Mouse (Mus musculus): ENCODE measurements around the gene Il6ra. TPM values are rescaled to one million over a fixed set of nuclear protein-coding genes. Genes with fewer than 3 reads are reported as not detected.
A peak's percentile ranks its signal among the peaks of the same experiment; 100 is the strongest.

The Il6ra gene
- total RNA-seq, 2 experiments from 2014 or later: 5.0 to 6.1 TPM

DNA sequence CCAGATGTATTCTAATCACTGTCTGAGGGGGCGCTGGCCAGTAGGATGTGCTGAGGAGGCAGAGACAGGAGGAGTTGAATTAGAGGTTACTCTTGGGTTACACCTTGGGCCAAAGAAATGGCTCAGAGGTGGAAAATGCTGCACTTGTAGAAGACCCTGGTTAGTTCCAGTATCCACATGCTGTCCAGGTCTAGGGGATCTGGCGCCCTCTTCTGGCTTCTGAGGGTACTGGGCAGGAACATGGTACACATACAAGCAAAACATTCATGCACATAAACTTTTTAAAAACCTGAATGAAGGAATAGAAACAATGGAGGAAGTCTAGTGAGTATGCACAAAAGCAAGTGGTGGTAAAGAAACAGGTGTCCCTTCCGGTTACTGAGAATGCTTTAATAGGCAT is 55.6 kb downstream of the Il6ra start:
- no peak for DNase-seq (ENCODE audit: low spot score in 2 of 2)

DNA sequence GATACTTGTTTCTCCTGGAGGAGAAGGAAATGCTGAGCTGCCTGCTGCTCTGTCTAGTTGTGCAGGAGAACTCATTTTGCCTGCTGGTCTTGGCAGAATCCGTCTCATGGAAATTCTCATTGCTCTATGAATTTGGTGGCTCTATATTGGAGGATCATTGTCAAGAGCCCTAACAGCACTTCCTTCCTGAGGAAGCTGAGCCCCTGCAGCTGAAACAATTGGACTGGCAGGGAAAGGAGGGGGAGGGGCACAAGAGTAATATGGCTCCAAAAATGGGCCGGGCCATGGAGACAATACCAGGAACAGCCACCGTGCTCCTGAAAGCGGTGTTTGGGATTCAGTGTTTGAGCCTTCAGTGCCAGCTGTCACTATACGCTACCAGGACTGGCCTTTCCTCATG is 59.2 kb downstream of the Il6ra start:
- no peak for DNase-seq (ENCODE audit: low spot score in 2 of 2)

DNA sequence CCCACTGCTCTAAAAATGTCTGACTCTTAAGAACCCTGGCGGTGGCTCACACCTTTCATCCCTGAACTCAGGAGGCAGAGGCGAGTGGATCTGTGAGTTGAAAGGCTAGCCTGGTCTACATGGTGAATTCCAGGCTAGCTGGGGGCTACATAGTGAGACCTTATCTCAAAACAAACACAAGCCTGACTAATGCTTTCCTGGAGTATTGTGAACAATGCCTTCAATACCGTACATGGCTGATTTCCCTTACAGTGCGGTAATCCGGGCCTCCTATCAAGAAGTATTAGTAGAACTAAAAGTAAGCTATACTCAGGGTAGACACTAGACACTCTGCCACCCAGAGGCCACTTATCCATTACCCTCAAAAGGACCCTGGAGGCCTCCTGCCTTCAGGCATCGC is 64.9 kb downstream of the Il6ra start:
- DNase-seq (ENCODE audit: low spot score in 2 of 2): no peak

DNA sequence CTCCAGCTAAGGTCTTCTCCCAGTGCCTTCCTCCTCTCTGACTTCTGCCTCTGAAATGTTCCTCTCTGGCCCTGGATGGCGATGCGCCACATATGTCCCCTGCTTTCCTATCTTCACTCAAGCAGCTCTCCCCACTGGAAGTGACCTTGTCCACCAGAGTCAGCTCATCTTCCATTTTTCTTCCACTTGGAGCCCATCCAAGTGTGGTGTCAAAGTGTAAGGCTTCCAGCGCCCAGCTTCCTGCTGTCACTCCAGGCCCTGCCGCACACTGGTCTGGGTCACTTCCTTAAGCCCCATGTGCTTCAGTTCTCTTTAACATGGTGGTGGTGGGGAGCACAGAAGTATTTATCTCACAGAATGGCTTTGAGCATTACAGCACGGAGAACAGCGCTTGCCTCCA is 65.4 kb downstream of the Il6ra start:
- no peak for DNase-seq (ENCODE audit: low spot score in 2 of 2)

DNA sequence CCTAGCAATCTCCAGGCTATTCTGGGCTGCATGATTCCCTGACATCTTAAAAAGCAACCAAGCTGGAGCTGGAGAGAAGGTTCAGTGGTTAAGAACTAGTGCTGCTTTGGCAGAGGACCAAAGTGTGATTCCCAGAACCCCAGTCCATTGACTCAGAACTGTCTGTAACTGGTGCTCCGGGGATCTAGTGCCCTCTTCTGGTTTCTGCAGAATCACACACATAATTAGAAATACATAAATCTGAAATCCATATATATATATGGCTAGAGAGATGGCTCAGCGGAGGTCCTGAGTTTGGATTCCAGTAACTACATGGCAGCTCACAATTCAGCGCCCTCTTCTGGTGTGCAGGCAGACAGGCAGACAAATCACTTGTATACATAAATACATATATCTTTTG is 65.9 kb downstream of the Il6ra start:
- DNase-seq (ENCODE audit: low spot score in 2 of 2): no peak

DNA sequence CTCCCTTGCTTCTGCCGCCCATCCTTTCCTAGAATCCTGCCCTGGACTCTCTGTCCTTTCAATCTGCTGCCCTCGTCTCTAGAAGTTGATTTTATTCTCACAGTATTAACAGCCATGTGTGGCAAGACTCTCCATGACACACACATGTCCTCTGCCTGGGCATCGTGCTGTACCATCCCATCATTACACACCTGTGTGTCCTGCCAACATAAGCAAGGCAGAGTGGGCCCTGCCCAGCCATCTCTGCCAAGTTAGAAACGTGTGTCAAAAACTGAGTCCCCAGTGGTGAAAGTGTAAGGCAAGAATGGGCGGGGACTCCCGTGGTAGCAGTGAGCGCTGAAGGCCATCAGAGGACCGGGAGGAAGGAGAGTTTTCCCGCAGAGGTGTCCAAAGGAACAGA is 67.2 kb downstream of the Il6ra start:
- no peak for DNase-seq (ENCODE audit: low spot score in 2 of 2)

DNA sequence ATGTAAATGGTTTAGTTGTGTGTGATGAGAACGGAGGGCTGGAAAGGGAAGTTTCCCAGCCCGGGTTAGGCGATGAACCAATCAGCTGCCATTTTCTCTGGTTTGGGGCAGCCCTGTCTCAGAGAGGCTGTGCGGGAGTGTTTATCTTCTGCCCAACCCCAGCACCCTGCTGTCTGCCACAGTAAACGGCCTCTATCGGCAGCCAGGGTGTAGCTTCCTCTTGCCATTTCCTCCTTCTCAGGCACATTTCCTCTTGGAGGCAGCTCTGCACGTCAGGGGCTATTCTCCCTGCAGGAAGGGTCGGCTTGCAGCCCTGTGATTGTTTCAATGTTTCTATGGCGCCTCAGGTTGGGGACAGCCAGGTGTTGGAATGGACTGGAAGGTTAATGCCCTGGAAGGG is 69.8 kb downstream of the Il6ra start:
- DNase-seq (ENCODE audit: low spot score in 2 of 2): no peak

DNA sequence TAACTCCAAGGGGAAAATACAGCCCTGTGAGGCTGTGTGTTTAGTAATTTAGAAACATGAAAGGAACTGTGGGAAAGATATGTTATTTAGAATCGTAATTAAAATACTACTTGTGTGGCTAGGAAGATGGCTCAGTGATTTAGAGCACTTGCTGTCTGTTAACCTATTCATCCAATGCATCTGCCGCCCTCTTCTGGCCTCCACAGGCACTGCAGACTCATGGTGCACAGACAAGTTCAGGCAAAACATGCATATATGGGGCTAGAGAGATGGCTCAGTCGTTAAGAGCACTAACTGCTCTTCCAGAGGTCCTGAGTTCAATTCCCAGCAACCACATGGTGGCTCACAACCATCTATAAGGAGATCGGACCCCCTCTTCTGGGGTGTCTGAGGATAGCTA is 70.7 kb downstream of the Il6ra start:
- DNase-seq (ENCODE audit: low spot score in 2 of 2): no peak

DNA sequence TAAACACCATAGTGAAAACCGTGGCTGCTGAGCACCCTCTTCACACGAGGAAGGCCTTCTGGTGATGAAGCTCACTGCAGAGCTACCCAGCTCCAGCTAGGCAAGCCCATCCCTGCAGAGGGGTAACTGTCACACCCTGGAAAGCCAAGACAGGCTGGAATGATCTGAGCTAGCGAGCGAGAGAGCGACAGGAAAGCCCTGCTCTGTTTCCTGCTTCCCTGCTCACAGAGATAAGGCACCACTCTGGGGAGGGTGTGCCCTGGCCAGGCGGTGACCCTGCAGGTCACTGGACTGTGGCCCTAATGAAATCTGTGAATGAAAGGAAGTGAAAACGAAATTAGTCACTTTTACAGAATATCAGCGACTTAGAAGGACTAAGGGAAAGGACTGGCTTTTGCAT is 77.6 kb downstream of the Il6ra start:
- no peak for DNase-seq (ENCODE audit: low spot score in 2 of 2)

DNA sequence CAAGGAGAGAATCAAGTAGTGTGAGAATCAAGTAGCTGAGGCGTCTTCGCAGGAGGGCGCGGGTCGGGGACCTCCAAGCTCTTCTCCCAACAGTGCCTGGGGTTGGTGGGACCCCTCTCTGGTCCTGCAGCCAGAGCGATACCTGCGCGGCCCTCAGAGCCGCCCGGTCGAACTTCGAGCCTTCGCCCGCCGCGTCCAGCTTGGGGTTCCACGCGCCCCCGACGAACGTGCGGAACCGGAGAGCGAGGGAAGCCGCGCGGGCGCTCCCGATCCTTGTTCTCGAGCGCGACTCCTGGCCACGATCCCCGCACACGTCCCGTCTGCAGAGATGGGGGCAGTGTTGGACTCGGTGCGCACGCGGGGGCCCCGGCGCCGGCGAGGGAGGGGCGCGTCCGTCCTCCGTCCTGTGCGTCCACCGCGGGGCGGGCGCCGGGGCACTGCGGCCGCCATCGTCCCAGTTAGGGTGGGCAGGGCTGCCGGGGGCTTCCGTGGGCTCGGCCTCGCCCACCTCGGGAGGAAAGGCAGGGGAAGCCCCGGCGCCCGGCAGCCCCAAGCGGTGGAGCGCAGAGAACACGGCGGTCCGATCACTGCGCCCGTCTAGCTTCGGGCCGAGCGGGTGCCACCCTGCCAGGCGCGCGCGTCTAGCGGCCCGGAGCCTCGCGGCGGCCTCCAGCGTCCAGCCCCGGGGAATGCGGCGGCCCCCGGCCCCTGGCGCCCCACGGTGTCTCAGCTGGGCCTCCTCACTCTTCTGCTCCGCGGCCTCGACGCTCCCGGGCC is 82.0 kb downstream of the Il6ra start, which contains the start of gene She:
She (plus strand) TSS at position 556 of the 777 bp plus-strand sequence.
- no peak for DNase-seq (ENCODE audit: low spot score in 2 of 2)

DNA sequence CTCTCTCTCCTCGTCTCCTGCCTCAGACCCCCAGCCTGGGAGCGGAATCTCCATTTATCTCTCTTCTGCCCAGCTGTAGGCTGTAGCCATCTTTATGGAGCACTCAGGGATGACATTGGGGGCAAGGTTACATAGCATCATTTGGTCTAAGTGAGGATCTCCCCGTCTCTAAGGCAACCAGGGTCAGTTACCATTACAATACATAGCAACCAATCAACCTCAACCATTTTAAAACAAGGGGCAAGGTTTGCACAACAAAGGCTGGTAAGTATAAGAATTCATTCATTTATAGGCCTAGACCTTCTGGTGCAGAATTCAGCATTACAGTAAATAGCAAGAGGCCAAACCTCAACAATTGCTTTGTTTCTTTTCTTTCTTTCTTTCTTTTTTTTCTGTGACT is 86.7 kb downstream of the Il6ra start:
- DNase-seq (ENCODE audit: low spot score in 2 of 2): no peak

DNA sequence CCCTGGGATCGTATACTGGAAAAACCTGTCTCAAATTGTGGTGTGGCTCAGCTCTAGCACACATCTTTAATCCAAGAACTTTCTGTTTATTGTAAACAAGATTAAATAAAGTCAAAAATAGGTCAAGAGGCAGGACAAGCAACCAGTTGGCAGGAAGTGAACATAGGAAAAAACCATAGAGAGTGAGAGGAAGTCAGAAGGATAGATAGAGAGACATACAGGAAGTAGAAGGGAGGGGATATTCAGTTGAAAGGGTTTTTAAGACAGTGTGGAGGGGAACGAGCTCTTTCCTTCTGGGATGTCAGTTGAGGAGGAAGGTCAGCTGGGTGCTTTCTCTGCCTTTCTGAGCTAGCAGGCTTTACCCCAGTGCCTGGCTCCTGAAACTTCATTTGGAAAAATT is 89.4 kb downstream of the Il6ra start:
- no peak for DNase-seq (ENCODE audit: low spot score in 2 of 2)

DNA sequence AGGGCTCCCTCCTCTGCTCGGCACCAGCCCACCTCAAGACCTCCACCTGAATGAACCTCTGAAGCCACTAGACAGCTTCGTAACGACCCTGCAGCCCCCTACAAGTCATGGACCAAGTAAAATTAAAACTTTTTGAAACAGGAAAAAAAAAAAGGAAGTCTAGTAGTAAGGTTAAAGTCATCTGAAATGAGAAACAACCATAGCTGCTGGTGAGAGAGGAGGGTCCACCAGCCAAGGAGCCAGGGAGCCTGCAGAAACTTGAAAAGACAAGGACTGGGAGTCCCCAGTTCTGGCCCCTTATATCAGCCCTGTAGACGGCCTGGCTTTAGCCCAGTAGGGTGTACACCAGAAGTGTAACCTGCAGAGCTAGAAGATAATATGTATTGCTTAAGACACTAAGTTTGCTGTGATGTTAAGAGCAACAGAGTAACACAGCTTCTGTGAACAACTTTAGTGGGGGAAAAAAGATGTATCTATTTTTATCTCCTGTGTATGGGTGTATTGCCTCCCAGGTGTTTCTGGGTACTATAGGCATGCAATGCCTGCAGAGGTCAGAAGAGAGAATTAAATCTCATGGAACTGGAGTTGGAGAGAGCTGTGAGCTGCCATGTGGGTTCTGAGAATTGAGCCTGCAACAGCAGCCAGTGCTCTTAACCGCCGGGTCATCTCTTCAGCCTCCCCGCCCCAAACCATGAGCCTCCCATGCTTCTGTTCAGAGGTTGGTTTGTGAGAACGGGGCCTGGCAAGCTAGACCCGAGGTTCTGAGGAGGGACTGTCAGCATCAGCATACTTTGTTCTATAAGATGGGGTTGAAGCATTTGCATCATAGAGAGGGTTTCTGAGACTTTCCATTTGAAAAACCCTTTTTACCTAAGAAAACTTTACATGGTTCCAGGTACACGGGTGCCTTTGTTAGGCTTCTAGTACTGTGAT is 91.2 kb downstream of the Il6ra start:
- DNase-seq (ENCODE audit: low spot score in 2 of 2): no peak

DNA sequence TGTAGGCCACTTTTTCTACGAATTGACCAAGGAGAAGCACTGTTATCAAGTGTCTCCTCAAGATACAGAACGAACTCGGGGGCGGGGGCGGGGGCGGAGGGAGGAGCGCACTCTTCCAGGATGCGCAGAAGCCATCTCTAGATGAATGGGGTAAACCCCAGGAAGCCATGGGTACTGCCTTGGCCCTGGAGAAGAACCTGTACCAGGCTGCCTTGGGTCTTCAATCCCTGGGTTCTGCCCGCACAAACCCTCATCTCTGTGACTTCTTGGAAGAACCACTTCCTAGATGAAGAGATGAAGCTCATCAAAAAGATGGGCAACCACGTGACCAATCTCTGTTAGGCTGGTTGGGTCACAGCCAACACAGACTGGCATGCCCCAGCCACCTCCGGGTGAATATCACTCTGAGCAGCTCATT is 91.9 kb downstream of the Il6ra start:
- DNase-seq (ENCODE audit: low spot score in 2 of 2): no peak

DNA sequence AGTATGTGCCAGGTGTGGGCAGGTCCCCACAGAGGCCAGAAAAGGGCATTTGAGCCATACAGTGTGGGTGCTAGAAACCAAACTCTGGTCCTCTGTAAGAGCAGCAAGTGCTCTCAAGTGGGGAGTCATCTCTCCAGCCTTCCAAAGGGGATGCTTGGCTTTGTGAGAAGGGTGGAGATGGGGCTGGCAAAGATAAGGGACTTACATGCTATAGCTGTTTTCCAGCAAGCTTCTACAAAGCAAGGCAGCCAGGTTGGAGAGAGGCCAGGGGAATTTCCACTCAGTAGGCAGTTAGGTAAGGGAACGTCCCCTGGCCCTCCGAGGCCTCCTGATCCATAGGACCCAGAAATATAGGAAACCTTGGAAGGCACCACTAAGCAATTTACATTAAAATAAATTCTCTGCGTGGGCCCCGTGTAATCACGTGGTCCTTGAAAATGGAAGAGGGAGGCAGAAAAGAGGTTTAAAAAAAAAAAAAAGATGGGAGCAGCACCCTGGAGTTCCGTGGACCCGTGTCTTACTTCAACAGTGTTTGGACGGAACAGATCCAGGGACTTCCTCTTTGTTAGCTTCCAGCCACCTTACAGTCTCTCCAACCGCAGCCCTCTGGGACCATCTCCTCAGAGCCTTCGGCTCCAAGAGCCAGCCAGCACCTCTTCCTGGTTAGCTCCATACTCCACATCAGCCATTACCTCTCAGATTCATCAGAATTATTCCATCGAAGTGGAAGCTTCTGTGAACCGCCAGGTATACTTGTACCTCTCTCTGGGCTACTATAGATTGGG is 92.5 kb downstream of the Il6ra start:
- no peak for DNase-seq (ENCODE audit: low spot score in 2 of 2)

DNA sequence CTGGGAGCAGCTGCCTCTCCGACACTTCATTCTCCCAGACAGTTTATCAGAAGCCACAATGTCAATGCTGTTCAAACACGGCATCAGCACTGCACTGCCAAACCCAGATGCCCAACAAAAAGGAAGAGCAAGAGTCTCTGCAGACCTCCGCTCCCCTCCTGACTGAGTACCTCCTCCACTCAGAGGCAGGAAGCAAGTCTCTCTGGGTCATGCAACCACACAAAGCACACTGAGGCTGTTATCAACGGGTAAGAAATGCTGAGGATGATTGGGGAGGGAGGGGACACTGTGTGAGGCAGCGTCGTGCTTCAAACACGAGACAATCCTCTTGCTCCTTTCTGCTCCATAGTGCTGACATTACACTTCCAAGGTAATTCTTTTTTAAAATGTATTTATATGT is 93.1 kb downstream of the Il6ra start:
- DNase-seq (ENCODE audit: low spot score in 2 of 2): no peak

DNA sequence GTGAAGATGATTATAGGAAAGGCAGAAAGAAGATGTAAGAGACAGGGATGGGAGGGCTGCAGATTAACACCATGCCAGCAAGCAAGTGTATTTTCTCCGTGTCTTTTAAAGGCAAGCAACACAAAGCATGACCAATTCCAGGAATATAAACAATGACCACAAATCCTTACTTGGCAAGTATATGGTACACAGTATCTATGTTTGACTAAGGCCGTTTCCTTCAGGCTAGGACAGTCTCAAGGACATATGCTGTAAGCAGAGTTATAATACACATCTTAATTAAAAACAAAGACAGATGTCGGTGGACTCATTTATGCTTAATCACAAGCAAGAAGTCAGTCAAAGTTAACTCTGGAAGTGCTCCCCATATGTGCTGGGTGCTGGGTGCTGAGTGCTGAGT is 94.4 kb downstream of the Il6ra start:
- DNase-seq (ENCODE audit: low spot score in 2 of 2): no peak

DNA sequence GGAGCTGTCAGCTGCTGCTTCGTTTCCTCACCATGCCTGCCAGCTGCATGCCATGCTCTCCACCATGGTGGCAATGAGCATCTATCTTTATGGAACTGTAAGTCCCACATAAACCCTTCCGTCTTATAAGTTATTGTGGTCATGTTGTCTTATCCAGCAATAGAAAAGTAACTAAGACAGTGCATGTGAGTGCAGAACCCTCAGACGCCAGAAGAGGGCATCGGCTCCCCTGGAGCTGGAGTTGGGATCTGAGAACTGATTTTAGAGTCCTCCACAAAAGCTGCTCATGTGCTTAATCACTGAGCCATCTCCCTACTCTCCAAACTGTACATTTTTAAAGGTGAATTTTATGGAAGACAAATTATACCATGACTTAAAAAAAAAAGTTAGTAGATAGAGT is 95.9 kb downstream of the Il6ra start:
- DNase-seq (ENCODE audit: low spot score in 2 of 2): peak in 1 of 2 experiments; percentile 18
